Mouse (Mus musculus) olfactory bulb, adult 2 months (tissue): ENCODE data around the gene Iffo1.

Experiments
- CTCF ChIP-seq: fragments of 200-500 bp; IDR thresholded peaks from 2 replicates; pipeline ENCODE4 v1.5.1; 2012; ENCODE audit warnings: low read depth, mild to moderate bottlenecking, low read length, moderate library complexity; ENCODE audit not compliant: insufficient read depth
- POLR2A ChIP-seq: fragments of 200-500 bp; IDR thresholded peaks from 2 replicates; pipeline ENCODE4 v1.6.1; 2012; ENCODE audit warnings: mild to moderate bottlenecking, low read depth, low read length, moderate library complexity; ENCODE audit not compliant: insufficient read depth

GRCm38 (mm10) chr6:125128724-125129123, 16.3 kb upstream of the Iffo1 start:
- no peak for TF ChIP-seq CTCF
- TF ChIP-seq POLR2A, result no peak
